Mouse (Mus musculus) forebrain, embryonic 15.5 days (tissue): ENCODE data around the gene AI481877. TPM values are rescaled to one million over a fixed set of nuclear protein-coding genes. Genes with fewer than 3 reads are reported as not detected.
A peak's percentile ranks its signal among the peaks of the same experiment; 100 is the strongest.

Experiments used
- ATAC-seq: fragments of 200-750 bp; cut with Nextera tagmentation; replicated peaks from 2 replicates; pipeline ENCODE4 v1.8.0; 2017; ENCODE audit warnings: mild to moderate bottlenecking, moderate TSS enrichment, moderate library complexity
- H3K27ac ChIP-seq: fragments of 300-500 bp; sonication (generic); replicated peaks from 2 replicates; pipeline ENCODE4 v1.5.1; 2015; ENCODE audit warnings: mild to moderate bottlenecking, inconsistent platforms
- H3K27me3 ChIP-seq: fragments of 300-500 bp; sonication (generic); 2 replicates; pipeline ENCODE4 v1.6.1; 2015; ENCODE audit warnings: inconsistent platforms
- H3K36me3 ChIP-seq: fragments of 300-500 bp; sonication (generic); 2 replicates; pipeline ENCODE4 v1.6.1; 2015; ENCODE audit warnings: mild to moderate bottlenecking, inconsistent platforms
- H3K4me1 ChIP-seq: fragments of 300-500 bp; sonication (generic); 2 replicates; pipeline ENCODE4 v1.6.1; 2015; ENCODE audit warnings: inconsistent platforms
- H3K4me2 ChIP-seq: fragments of 300-500 bp; sonication (generic); replicated peaks from 2 replicates; pipeline ENCODE4 v1.6.1; 2015; ENCODE audit warnings: mild to moderate bottlenecking, inconsistent platforms
- H3K4me3 ChIP-seq: fragments of 300-500 bp; sonication (generic); 2 replicates; pipeline ENCODE4 v1.5.1; 2015; ENCODE audit warnings: mild to moderate bottlenecking, inconsistent platforms
- H3K9ac ChIP-seq: fragments of 300-500 bp; sonication (generic); replicated peaks from 2 replicates; pipeline ENCODE4 v1.6.1; 2015; ENCODE audit warnings: mild to moderate bottlenecking, inconsistent platforms
- H3K9me3 ChIP-seq: fragments of 300-500 bp; sonication (generic); 2 replicates; pipeline ENCODE4 v1.6.1; 2016; ENCODE audit warnings: inconsistent platforms
- WGBS: fragments of 180-500 bp; shearing (Covaris S2); methylation state at CpG from one replicate; pipeline ENCODE4 v1.1.7; 2015; ENCODE audit warnings: mixed read lengths; 5-methylcytosine and 5-hydroxymethylcytosine counted together
- polyA plus RNA-seq: library from polyadenylated mRNA; unstranded; fragments of >200 nt; fragmentation: Nextera tagmentation; extraction: Ambion mirVana; gene quantifications from 2 replicates; pipeline ENCODE4 v1.2.1, GENCODE M21; 2015

AI481877 gene
- polyA plus RNA-seq, 1 experiment from 2014 or later: not detected

- Histone ChIP-seq H3K27ac (no peak overlapping the region), H3K4me3 (no peak overlapping the region), H3K27me3 (no peaks in the 10 kb centered on the region), H3K4me1 (no peaks in the 10 kb centered on the region), H3K9me3 (no peaks in the 10 kb centered on the region), H3K4me2 (no peak overlapping the region), H3K36me3 (no peaks in the 10 kb centered on the region), H3K9ac (no peak overlapping the region)
- no peak for ATAC-seq
- WGBS: 82% methylated on average over 4 of the region's 4 CpGs
These were observed 30.1 kb downstream of the AI481877 start for GRCm38 (mm10) chr4:59108721-59109120.

GRCm38 (mm10) chr4:59107886-59108285, 30.9 kb downstream of the AI481877 start:
- Histone ChIP-seq H3K4me3 (no peak overlapping the region), H3K9me3 (no peaks in the 10 kb centered on the region), H3K27ac (no peak overlapping the region), H3K9ac (no peak overlapping the region), H3K4me1 (no peaks in the 10 kb centered on the region), H3K36me3 (no peaks in the 10 kb centered on the region), H3K4me2 (no peak overlapping the region), H3K27me3 (no peaks in the 10 kb centered on the region)
- 84% methylated on average over 2 of the region's 2 CpGs for WGBS
- ATAC-seq: no peak

GRCm38 (mm10) chr4:59106661-59107060, 32.1 kb downstream of the AI481877 start:
- WGBS: 80% methylated on average over 5 of the region's 5 CpGs
- no peaks in the 10 kb centered on the region for H3K27me3 ChIP-seq
- no peak for ATAC-seq

GRCm38 (mm10) chr4:59104166-59104565, 34.6 kb downstream of the AI481877 start:
- no peaks in the 10 kb centered on the region for H3K4me1 ChIP-seq
- H3K27ac ChIP-seq: no peak overlapping the region
- no peak overlapping the region for H3K4me2 ChIP-seq
- ATAC-seq: no peak
- no peaks in the 10 kb centered on the region for H3K36me3 ChIP-seq
- no peak overlapping the region for H3K9ac ChIP-seq
- H3K4me3 ChIP-seq: no peak overlapping the region
- H3K9me3 ChIP-seq: no peaks in the 10 kb centered on the region
- 94% methylated on average over 2 of the region's 2 CpGs for WGBS
- H3K27me3 ChIP-seq: no peaks in the 10 kb centered on the region

More at GRCm38 (mm10) chr4:59106661-59107060, 32.1 kb downstream of the AI481877 start:
- Histone ChIP-seq H3K4me2 (no peak overlapping the region), H3K27ac (no peak overlapping the region), H3K9ac (no peak overlapping the region), H3K9me3 (no peaks in the 10 kb centered on the region), H3K36me3 (no peaks in the 10 kb centered on the region), H3K4me1 (no peaks in the 10 kb centered on the region), H3K4me3 (no peak overlapping the region)

GRCm38 (mm10) chr4:59096393-59096792, 42.4 kb downstream of the AI481877 start:
- H3K36me3 ChIP-seq: no peaks in the 10 kb centered on the region
- no peak overlapping the region for H3K9ac ChIP-seq
- H3K4me1 ChIP-seq: no peaks in the 10 kb centered on the region
- H3K27ac ChIP-seq: no peak overlapping the region
- no peak overlapping the region for H3K4me3 ChIP-seq
- H3K4me2 ChIP-seq: no peak overlapping the region
- no peaks in the 10 kb centered on the region for H3K9me3 ChIP-seq
- peak; percentile 95 for ATAC-seq
- H3K27me3 ChIP-seq: no peaks in the 10 kb centered on the region

- Histone ChIP-seq H3K36me3 (no peaks in the 10 kb centered on the region), H3K9ac (no peak overlapping the region), H3K27me3 (no peaks in the 10 kb centered on the region), H3K4me3 (no peak overlapping the region), H3K9me3 (no peaks in the 10 kb centered on the region), H3K4me2 (no peak overlapping the region), H3K27ac (no peak overlapping the region), H3K4me1 (no peaks in the 10 kb centered on the region)
- WGBS: 55% methylated on average over 1 of the region's 1 CpGs
- ATAC-seq: no peak
These were observed 49.4 kb downstream of the AI481877 start for GRCm38 (mm10) chr4:59089391-59089790.

- no peak overlapping the region for H3K4me3 ChIP-seq
- no peak overlapping the region for H3K9ac ChIP-seq
- H3K36me3 ChIP-seq: no peaks in the 10 kb centered on the region
- no peak for ATAC-seq
- H3K9me3 ChIP-seq: no peaks in the 10 kb centered on the region
- H3K27ac ChIP-seq: no peak overlapping the region
- H3K4me1 ChIP-seq: no peaks in the 10 kb centered on the region
- no peaks in the 10 kb centered on the region for H3K27me3 ChIP-seq
- no peak overlapping the region for H3K4me2 ChIP-seq
- 86% methylated on average over 2 of the region's 2 CpGs for WGBS
These were observed 55.4 kb downstream of the AI481877 start for GRCm38 (mm10) chr4:59083430-59083829.

GRCm38 (mm10) chr4:59069276-59069675, 69.5 kb downstream of the AI481877 start:
- no peak for ATAC-seq
- H3K9me3 ChIP-seq: no peaks in the 10 kb centered on the region
- 46% methylated on average over 3 of the region's 3 CpGs for WGBS
- H3K27me3 ChIP-seq: no peaks in the 10 kb centered on the region
- H3K36me3 ChIP-seq: no peaks in the 10 kb centered on the region
- H3K27ac ChIP-seq: no peak overlapping the region
- no peaks in the 10 kb centered on the region for H3K4me1 ChIP-seq
- H3K4me3 ChIP-seq: no peak overlapping the region
- H3K4me2 ChIP-seq: no peak overlapping the region
- no peak overlapping the region for H3K9ac ChIP-seq

- ATAC-seq: no peak
- WGBS: 78% methylated on average over 12 of the region's 12 CpGs
- Histone ChIP-seq H3K27ac (no peak overlapping the region), H3K4me3 (no peak overlapping the region), H3K4me2 (no peak overlapping the region), H3K36me3 (no peaks in the 10 kb centered on the region), H3K9me3 (no peaks in the 10 kb centered on the region), H3K27me3 (no peaks in the 10 kb centered on the region), H3K9ac (no peak overlapping the region), H3K4me1 (no peaks in the 10 kb centered on the region)
These were observed 76.3 kb downstream of the AI481877 start for GRCm38 (mm10) chr4:59062526-59062925.

GRCm38 (mm10) chr4:59057929-59058328, 80.9 kb downstream of the AI481877 start:
- 93% methylated on average over 3 of the region's 3 CpGs for WGBS
- no peak for ATAC-seq
- Histone ChIP-seq H3K27me3 (no peaks in the 10 kb centered on the region), H3K4me3 (no peak overlapping the region), H3K9ac (no peak overlapping the region), H3K9me3 (no peaks in the 10 kb centered on the region), H3K27ac (no peak overlapping the region), H3K36me3 (no peaks in the 10 kb centered on the region), H3K4me1 (no peaks in the 10 kb centered on the region), H3K4me2 (no peak overlapping the region)

GRCm38 (mm10) chr4:59051081-59051480, 87.7 kb downstream of the AI481877 start:
- Histone ChIP-seq H3K36me3 (no peaks in the 10 kb centered on the region), H3K4me1 (no peaks in the 10 kb centered on the region), H3K4me2 (no peak overlapping the region), H3K9me3 (no peaks in the 10 kb centered on the region), H3K27ac (no peak overlapping the region), H3K4me3 (no peak overlapping the region), H3K9ac (no peak overlapping the region), H3K27me3 (no peaks in the 10 kb centered on the region)
- 96% methylated on average over 1 of the region's 1 CpGs for WGBS
- ATAC-seq: no peak

- H3K36me3 ChIP-seq: 0 out of 2 replicates have a peak, but pooled peaks cover 4% of the 10 kb centered on the region
- WGBS: 34% methylated on average over 3 of the region's 3 CpGs
- no peak overlapping the region for H3K4me3 ChIP-seq
- no peaks in the 10 kb centered on the region for H3K9me3 ChIP-seq
- H3K4me1 ChIP-seq: no peaks in the 10 kb centered on the region
- no peak overlapping the region for H3K4me2 ChIP-seq
- ATAC-seq: no peak
- H3K27me3 ChIP-seq: no peaks in the 10 kb centered on the region
- no peak overlapping the region for H3K9ac ChIP-seq
- no peak overlapping the region for H3K27ac ChIP-seq
These were observed 91.6 kb downstream of the AI481877 start for GRCm38 (mm10) chr4:59047222-59047621.

GRCm38 (mm10) chr4:59043891-59044290, 94.9 kb downstream of the AI481877 start:
- Histone ChIP-seq H3K4me1 (no peaks in the 10 kb centered on the region), H3K36me3 (peaks cover 19% of the 10 kb centered on the region), H3K27me3 (no peaks in the 10 kb centered on the region), H3K4me2 (no peak overlapping the region), H3K4me3 (no peak overlapping the region), H3K9ac (no peak overlapping the region), H3K9me3 (no peaks in the 10 kb centered on the region), H3K27ac (no peak overlapping the region)
- WGBS: 92% methylated on average over 6 of the region's 6 CpGs
- ATAC-seq: no peak
